Mouse (Mus musculus): ENCODE results near the gene Nxpe3.
"Not testable (repeated sequence)": the region's sequence is repeated elsewhere in the genome, so short reads cannot be mapped to it uniquely, and the experiment has no call there.

Gene Nxpe3

DNA sequence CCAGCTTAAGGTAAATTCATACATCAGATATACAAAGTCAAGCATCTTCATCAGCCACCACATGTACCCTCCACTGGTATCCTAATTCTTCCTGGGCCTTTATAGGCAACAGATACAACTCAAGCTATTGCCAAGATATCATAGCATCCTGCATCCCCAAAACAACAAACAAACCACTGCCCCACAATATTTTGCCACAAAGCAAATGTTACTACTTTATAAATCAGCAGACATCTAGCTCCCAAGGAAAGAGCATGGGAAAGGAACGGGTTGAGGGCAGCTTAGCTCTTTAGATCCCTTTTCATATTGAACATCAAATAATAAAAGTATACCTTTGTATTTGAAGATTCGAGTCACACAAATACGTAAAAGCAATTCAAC lies 57.0 kb downstream of the Nxpe3 start:
- DNase-seq (ENCODE audit: low read depth, low spot score): no peak

DNA sequence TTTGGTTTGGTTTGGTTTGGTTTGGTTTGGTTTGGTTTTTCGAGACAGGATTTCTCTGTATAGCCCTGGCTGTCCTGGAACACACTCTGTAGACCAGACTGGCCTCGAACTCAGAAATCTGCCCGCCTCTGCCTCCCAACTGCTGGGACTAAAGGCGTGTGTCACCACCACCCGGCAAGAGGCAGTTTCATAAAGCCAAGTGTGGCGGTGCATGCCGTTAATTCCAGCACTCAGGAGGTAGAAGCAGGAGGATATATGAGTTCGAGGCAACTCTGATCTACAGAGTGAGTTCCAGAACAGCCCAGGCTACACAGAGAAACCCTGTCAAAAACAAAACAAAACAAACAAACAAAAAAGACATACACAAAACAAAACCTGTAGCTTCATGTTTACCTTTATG lies 57.4 kb downstream of the Nxpe3 start:
- not testable (repeated sequence) for DNase-seq (ENCODE audit: low read depth, low spot score)

DNA sequence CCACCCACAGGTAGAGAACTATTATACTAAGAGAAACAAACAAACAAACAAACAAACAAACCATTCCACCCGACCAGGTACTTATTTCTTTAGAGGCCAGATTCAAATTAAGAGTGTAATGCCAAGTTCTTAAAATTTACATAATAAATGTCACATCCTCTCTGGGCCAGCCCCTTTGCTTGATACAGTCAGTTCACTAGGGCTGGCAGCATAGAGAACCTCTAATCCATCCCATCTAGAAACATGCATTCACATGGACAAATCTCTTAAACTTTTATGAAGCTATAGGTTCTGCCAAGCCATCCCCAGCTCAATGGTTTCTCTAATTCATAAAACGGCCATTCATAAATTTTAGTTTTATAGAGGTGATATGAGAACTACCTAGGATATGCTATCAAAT lies 57.9 kb downstream of the Nxpe3 start:
- DNase-seq (ENCODE audit: low read depth, low spot score): no peak

DNA sequence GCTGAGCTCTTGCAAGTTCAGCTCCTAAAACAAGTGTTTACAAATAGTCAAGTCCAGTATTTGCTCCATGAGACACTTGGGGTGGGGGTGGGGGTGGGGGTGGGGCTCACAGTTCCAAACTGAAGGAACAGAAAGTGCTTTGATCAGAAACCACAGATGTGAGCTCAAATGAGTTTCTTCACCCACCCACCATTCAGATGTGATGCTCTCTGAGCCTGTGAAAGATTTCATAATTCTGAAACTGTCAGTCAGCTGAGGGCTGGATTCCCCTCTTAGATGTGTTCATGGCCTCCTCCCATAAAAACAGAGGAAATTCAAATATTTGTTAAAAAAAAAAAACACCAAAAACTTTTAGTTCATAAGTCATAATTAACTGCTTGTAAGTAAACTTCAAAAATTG lies 59.3 kb downstream of the Nxpe3 start:
- DNase-seq (ENCODE audit: low read depth, low spot score): no peak

DNA sequence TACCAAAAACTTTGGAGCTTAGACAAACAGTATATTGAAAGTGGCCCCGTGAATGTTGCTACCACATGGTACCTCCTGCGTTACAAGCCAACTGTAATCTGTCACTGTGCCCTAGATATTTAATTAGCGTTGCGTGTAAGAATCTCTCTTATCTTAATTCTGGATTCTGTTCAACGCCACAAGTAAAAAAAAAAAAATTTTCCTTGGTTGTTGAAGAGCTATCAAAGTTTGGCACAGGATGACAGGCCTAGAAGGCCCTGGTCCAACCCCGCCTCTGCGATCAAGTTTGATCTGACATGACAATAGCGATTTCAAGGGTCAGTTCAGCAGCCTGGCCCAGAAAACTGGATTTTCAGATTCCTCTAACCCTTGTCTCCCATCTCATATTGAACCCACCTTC lies 62.5 kb downstream of the Nxpe3 start:
- no peak for DNase-seq (ENCODE audit: low read depth, low spot score)

GRCm38 (mm10) chr16:55832040-55832439 lies 63.0 kb downstream of the Nxpe3 start:
- no peak for DNase-seq (ENCODE audit: low read depth, low spot score)

GRCm38 (mm10) chr16:55831451-55831850 lies 63.6 kb downstream of the Nxpe3 start:
- no peak for DNase-seq (ENCODE audit: low read depth, low spot score)

- no peak for DNase-seq (ENCODE audit: low read depth, low spot score)
Observed at GRCm38 (mm10) chr16:55823398-55824155, 71.5 kb downstream of the Nxpe3 start.

DNA sequence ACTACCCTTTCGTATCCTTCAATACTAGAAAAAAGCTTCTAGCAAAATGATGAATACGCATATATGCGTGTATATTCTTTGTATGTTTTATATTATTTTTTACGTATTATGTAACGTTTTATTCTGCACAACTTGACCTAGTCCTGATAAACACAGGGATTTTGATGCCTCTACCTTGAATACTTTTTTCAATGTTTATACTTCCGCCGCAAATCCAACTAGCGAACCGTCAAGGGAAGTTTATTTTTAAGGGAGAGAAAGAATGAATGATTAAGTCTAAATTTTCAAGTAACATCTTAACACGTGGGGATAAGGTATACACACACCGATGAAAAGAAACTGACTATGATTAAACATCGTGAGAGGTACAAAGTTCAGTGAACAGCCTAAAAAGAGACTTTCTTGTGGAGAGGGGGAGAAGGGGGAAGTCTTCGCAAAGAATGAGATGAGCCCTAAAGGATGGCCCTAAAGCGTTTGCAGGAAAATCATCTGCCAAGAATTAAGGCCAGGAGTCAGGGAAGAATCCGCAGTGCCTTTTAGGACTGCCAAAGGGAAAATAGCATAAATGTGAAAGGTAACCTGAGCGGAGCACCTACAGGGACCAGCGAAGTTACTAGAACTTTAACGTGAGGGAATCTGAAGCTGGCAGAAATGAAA lies 72.2 kb downstream of the Nxpe3 start:
- DNase-seq (ENCODE audit: low read depth, low spot score): no peak

DNA sequence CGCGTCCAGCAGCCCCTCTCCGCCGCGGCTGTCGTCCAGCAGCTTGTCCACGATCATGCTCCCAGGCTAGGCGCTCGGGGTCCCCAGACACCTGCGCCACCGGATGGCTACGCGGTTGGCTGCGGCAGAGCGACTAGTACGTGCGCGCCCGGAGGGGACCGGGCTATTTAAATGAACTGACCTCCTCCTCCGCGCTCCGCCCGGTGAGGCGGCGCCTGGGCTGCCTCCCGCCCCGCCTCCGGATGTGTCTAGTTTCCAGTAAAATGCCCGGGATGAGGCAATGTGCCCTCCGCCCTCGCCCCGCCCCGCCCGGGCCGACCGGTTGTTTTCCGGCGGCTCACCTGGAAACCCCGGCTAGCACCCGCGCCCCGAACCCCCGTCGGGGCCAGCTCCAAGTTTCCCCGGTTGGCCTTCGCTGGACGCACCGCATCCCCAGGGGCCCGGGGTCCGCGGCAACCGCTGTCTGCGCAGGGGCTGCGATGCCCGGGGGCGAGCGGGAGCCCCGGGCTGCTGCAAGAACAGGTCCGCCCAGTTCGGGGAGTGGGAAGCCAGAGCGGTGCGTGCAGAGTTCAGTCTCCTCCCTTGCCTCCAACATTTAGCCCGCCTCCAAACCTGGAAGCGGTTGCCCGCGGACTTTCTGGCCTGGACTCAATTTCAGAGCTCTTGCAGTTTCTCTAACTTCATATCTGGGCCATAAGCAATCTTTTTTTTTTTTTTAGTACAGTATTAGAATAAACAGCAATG lies 72.9 kb downstream of the Nxpe3 start:
- DNase-seq (ENCODE audit: low read depth, low spot score): peak; percentile 76

GRCm38 (mm10) chr16:55821571-55821981 lies 73.5 kb downstream of the Nxpe3 start:
- no peak for DNase-seq (ENCODE audit: low read depth, low spot score)

- DNase-seq (ENCODE audit: low read depth, low spot score): no peak
Observed at GRCm38 (mm10) chr16:55820916-55821570, 74.0 kb downstream of the Nxpe3 start.

DNA sequence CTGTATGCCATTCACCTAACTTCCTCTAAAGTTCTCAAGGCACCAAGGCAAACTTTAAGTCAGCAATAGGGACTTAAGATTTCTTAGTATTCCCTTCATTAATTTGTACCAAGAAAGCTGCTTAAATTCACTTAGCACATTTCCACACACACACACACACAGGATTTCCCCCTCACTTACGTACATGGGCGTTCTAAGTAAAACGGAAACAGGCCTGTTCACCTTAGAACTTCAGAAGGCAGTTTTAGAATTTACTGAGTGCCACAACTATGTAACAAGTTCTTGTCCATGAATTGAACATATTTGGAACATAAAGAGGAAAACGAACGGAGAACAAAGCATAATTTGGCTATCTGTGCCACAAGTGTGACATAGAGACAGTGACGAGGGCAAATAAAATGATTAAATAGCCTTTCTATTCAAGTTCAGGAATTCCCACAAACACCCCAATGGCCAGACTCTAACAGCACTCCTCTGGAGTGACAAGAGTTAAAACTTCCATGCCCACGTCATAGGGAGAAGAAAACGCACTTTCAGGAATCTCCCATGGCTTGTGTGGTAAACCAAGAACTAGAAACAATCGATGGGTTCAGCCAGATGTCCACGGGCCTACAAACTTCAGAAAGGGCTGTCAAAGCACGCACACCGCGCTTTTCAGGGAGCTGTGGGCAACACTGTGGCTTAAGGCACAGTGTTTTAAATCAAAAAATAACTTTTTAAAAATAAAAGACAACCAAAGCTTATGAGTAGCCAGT lies 74.7 kb downstream of the Nxpe3 start:
- no peak for DNase-seq (ENCODE audit: low read depth, low spot score)

DNA sequence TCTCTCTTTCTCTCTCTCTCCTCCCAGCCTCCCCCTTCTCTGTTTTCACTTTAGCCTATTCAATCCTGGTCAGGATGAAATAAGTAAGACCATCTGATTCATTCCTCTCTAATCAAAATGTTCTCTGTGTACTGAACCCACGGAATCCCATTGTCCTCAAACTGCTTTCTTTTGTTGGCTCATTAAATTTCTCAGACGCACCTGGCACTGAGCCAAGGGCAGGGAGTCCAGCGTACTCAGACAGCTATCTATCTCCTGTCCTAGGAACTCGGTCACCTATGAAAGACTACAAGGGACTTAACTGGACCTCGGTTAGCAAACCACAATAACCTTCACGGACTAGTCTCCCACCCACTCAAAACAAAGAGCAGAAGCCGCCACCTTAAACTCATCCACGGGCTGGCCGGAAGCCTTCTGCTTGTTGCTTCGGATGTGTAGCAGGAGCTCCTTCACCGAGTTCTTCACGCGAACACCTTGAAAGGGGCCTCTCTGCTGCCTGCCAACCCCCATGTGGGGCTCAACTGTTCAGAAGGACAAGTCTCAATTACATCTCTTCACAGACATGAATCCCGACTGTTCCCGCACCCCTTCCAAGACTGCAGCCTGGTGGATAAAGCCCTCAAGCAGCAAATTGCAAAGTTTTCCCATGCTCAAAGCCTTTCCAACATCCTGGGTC lies 75.8 kb downstream of the Nxpe3 start:
- no peak for DNase-seq (ENCODE audit: low read depth, low spot score)

DNA sequence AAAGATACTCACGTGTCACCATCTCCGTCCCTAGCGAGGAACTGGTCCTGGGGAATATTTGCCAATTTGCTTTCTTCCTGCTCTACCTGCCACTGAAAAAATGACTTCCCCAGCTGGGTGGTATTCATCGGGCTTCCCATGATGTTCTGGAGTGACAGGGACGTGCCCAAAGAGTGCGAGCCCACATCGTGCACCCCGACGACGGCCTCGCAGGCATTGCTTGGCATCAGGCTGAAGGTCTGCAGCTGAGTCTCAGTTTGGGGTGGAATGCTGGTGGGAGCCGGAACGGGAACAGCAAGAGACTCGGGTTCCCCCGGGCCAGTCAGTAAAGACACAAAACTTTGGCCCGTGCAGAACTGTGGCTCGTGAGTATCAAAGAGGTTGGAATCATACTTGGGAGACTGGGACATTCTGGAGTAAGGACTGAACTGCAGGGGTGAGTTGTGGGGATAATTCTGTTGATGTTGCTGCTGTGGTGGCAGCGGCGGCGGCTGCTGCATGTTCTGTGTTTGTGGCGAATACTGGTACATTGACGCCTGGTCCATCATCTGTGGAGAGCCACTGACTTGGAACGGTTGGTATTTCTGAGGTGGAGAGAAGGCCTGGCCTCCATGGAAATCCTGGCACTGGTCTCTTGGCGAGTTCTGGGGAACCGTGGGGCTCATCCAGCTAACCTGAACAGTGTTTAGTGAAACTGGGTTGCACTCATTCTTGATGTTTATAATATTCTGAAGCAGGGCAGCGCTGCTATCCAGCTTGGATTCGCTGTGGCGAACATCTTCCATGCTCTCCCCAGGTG lies 77.2 kb downstream of the Nxpe3 start:
- no peak for DNase-seq (ENCODE audit: low read depth, low spot score)

DNA sequence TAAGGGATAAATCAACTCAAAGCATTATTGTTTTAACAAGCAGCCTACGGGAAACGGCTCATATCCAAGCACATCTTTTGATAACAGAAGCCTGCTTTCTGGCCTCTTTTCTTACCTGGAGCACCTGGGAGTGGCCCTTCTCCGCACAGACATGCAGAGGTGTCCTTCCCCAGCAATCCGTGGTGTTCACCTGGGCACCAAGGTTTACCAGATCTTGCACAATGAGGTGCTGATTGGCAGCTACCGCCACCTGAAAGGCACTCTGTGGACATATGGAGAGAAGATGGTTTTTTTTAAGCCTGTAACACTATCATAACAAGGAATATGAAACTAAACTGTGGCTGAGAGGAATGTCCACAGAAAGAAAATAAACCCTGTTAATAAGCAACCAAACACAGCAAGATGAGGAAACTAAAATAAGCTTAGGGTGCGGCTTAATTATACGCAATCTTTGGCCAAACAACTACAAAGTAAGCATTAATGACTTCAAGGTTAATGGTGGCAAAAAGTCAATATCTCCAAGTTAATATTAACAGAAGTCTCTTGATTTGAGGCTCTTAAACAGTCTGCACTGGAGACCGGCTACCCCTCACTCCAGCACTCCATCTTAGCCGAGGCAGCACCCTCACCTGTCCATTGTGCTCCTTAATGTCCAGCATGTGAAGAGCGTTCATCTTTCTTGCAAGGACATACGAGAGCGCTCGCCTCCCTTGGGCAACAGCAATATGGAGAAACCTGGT lies 78.7 kb downstream of the Nxpe3 start:
- DNase-seq (ENCODE audit: low read depth, low spot score): no peak

DNA sequence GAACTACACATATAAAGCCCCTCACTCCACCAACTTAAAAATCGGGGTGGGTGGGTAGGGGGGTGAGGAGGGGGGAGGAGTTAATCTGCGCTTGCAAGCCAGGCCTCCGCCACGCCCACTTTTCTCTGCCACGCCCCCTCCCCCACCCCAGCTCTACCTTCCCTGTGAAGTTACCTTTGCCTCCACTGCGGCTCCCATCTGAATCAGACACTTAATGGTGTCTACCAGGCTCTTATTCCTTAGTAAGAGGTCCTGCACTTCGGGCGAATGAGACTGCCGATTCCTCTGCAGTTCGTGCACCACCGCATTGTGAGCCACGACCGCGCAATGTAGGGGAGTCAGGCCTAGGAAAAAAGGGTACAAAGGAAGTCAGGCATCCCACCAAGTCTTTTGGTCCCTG lies 79.6 kb downstream of the Nxpe3 start:
- no peak for DNase-seq (ENCODE audit: low read depth, low spot score)

- DNase-seq (ENCODE audit: low read depth, low spot score): no peak
Observed at GRCm38 (mm10) chr16:55814686-55815085, 80.4 kb downstream of the Nxpe3 start.

DNA sequence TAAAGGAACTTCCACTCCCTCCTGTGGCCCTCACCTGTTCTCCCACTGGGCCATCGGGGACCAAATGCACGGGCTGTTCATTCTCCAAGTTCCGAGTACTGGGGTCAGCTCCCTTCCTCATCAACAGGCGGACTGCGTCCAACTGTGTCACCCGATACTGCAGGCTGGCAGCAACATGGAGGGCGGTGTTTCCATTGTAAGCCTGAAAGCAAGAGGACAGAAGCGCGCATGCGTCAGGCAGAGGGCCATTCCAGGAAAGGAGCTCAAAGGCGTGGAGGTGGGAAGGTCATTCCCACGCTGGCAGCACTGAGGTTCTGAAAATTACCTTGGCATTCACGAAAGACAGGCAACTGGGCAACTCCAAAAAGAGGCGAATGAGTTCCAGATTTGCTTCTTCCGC lies 81.2 kb downstream of the Nxpe3 start:
- DNase-seq (ENCODE audit: low read depth, low spot score): no peak

Measured in embryo, embryonic 11.5 days (tissue).